Mouse (Mus musculus): ENCODE data around the gene Eif2b5. TPM values are rescaled to one million over a fixed set of nuclear protein-coding genes. Genes with fewer than 3 reads are reported as not detected.
"Not testable (repeated sequence)": the region's sequence is repeated elsewhere in the genome, so short reads cannot be mapped to it uniquely, and the experiment has no call there.

Eif2b5 gene
- polyA plus RNA-seq (2012; ENCODE audit: insufficient read depth, insufficient read length, missing spikeins): 35.8 and 42.2 TPM in 2 replicates

- Histone ChIP-seq H3K4me3 (ENCODE audit: insufficient read depth, low read depth, low read length) (peak within 1 kb of the TSS; percentile 76), H3K27ac (replicated peaks; ENCODE audit: low read depth, low read length) (no peak within 1 kb of the TSS), H3K4me1 (ENCODE audit: control insufficient read depth, insufficient read depth, insufficient read length, low read length) (no peaks in the 10 kb centered on the region)
Observed at GRCm38 (mm10) chr16:20498677-20499475, at the start of gene Eif2b5. Gene Eif2b5, plus strand, starts transcription at chr16:20498817.

GRCm38 (mm10) chr16:20451774-20452173 lies 46.8 kb upstream of the Eif2b5 start:
- Histone ChIP-seq H3K27ac (replicated peaks; ENCODE audit: low read depth, low read length) (no peak overlapping the region), H3K4me3 (ENCODE audit: insufficient read depth, low read depth, low read length) (no peak overlapping the region), H3K4me1 (ENCODE audit: control insufficient read depth, insufficient read depth, insufficient read length, low read length) (no peaks in the 10 kb centered on the region)

GRCm38 (mm10) chr16:20454155-20454654 lies 44.4 kb upstream of the Eif2b5 start:
- H3K27ac ChIP-seq (replicated peaks; ENCODE audit: low read depth, low read length): no peak overlapping the region
- no peak overlapping the region for H3K4me3 ChIP-seq (ENCODE audit: insufficient read depth, low read depth, low read length)
- H3K4me1 ChIP-seq (ENCODE audit: control insufficient read depth, insufficient read depth, insufficient read length, low read length): no peaks in the 10 kb centered on the region

- Histone ChIP-seq H3K4me1 (ENCODE audit: control insufficient read depth, insufficient read depth, insufficient read length, low read length) (no peaks in the 10 kb centered on the region), H3K27ac (replicated peaks; ENCODE audit: low read depth, low read length) (no peak overlapping the region)
Observed at GRCm38 (mm10) chr16:20456106-20456505, 42.5 kb upstream of the Eif2b5 start.

GRCm38 (mm10) chr16:20458736-20459135 lies 39.9 kb upstream of the Eif2b5 start:
- H3K4me1 ChIP-seq (ENCODE audit: control insufficient read depth, insufficient read depth, insufficient read length, low read length); H3K4me3 ChIP-seq (ENCODE audit: insufficient read depth, low read depth, low read length); H3K27ac ChIP-seq (replicated peaks; ENCODE audit: low read depth, low read length): not testable (repeated sequence)

More at GRCm38 (mm10) chr16:20456106-20456505, 42.5 kb upstream of the Eif2b5 start:
- H3K4me3 ChIP-seq (ENCODE audit: insufficient read depth, low read depth, low read length): no peak overlapping the region

GRCm38 (mm10) chr16:20464725-20465124 lies 33.9 kb upstream of the Eif2b5 start:
- Histone ChIP-seq H3K4me1 (ENCODE audit: control insufficient read depth, insufficient read depth, insufficient read length, low read length) (no peaks in the 10 kb centered on the region), H3K4me3 (ENCODE audit: insufficient read depth, low read depth, low read length) (no peak overlapping the region), H3K27ac (replicated peaks; ENCODE audit: low read depth, low read length) (no peak overlapping the region)

- H3K4me1 ChIP-seq (ENCODE audit: control insufficient read depth, insufficient read depth, insufficient read length, low read length): no peaks in the 10 kb centered on the region
- H3K27ac ChIP-seq (replicated peaks; ENCODE audit: low read depth, low read length): no peak overlapping the region
- no peak overlapping the region for H3K4me3 ChIP-seq (ENCODE audit: insufficient read depth, low read depth, low read length)
Observed at GRCm38 (mm10) chr16:20470981-20471380, 27.6 kb upstream of the Eif2b5 start.

- no peaks in the 10 kb centered on the region for H3K4me1 ChIP-seq (ENCODE audit: control insufficient read depth, insufficient read depth, insufficient read length, low read length)
- H3K27ac ChIP-seq (replicated peaks; ENCODE audit: low read depth, low read length): no peak overlapping the region
- no peak overlapping the region for H3K4me3 ChIP-seq (ENCODE audit: insufficient read depth, low read depth, low read length)
Observed at GRCm38 (mm10) chr16:20471686-20472085, 26.9 kb upstream of the Eif2b5 start.

- no peaks in the 10 kb centered on the region for H3K4me1 ChIP-seq (ENCODE audit: control insufficient read depth, insufficient read depth, insufficient read length, low read length)
- H3K27ac ChIP-seq (replicated peaks; ENCODE audit: low read depth, low read length): no peak overlapping the region
- no peak overlapping the region for H3K4me3 ChIP-seq (ENCODE audit: insufficient read depth, low read depth, low read length)
Observed at GRCm38 (mm10) chr16:20473748-20474147, 24.9 kb upstream of the Eif2b5 start.

GRCm38 (mm10) chr16:20474211-20474610 lies 24.4 kb upstream of the Eif2b5 start:
- H3K4me3 ChIP-seq (ENCODE audit: insufficient read depth, low read depth, low read length): no peak overlapping the region

GRCm38 (mm10) chr16:20474786-20475185 lies 23.8 kb upstream of the Eif2b5 start:
- no peaks in the 10 kb centered on the region for H3K4me1 ChIP-seq (ENCODE audit: control insufficient read depth, insufficient read depth, insufficient read length, low read length)

More at GRCm38 (mm10) chr16:20474211-20474610, 24.4 kb upstream of the Eif2b5 start:
- no peaks in the 10 kb centered on the region for H3K4me1 ChIP-seq (ENCODE audit: control insufficient read depth, insufficient read depth, insufficient read length, low read length)
- H3K27ac ChIP-seq (replicated peaks; ENCODE audit: low read depth, low read length): no peak overlapping the region

GRCm38 (mm10) chr16:20475335-20475734 lies 23.3 kb upstream of the Eif2b5 start:
- no peak overlapping the region for H3K27ac ChIP-seq (replicated peaks; ENCODE audit: low read depth, low read length)
- no peaks in the 10 kb centered on the region for H3K4me1 ChIP-seq (ENCODE audit: control insufficient read depth, insufficient read depth, insufficient read length, low read length)
- H3K4me3 ChIP-seq (ENCODE audit: insufficient read depth, low read depth, low read length): no peak overlapping the region

More at GRCm38 (mm10) chr16:20474786-20475185, 23.8 kb upstream of the Eif2b5 start:
- Histone ChIP-seq H3K27ac (replicated peaks; ENCODE audit: low read depth, low read length) (no peak overlapping the region), H3K4me3 (ENCODE audit: insufficient read depth, low read depth, low read length) (no peak overlapping the region)

- Histone ChIP-seq H3K4me1 (ENCODE audit: control insufficient read depth, insufficient read depth, insufficient read length, low read length) (no peaks in the 10 kb centered on the region), H3K4me3 (ENCODE audit: insufficient read depth, low read depth, low read length) (no peak overlapping the region), H3K27ac (replicated peaks; ENCODE audit: low read depth, low read length) (no peak overlapping the region)
Observed at GRCm38 (mm10) chr16:20476857-20477256, 21.8 kb upstream of the Eif2b5 start.

- Histone ChIP-seq H3K4me1 (ENCODE audit: control insufficient read depth, insufficient read depth, insufficient read length, low read length) (no peaks in the 10 kb centered on the region), H3K4me3 (ENCODE audit: insufficient read depth, low read depth, low read length) (no peak overlapping the region), H3K27ac (replicated peaks; ENCODE audit: low read depth, low read length) (no peak overlapping the region)
Observed at GRCm38 (mm10) chr16:20477270-20477669, 21.3 kb upstream of the Eif2b5 start.

- H3K27ac ChIP-seq (replicated peaks; ENCODE audit: low read depth, low read length): no peak overlapping the region
- no peak overlapping the region for H3K4me3 ChIP-seq (ENCODE audit: insufficient read depth, low read depth, low read length)
- H3K4me1 ChIP-seq (ENCODE audit: control insufficient read depth, insufficient read depth, insufficient read length, low read length): no peaks in the 10 kb centered on the region
Observed at GRCm38 (mm10) chr16:20478504-20478903, 20.1 kb upstream of the Eif2b5 start.

Data from brown adipose tissue, adult 24 weeks (tissue).